Mouse (Mus musculus) kidney, adult 2 months (tissue): ENCODE measurements around the gene Npm1. TPM values are rescaled to one million over a fixed set of nuclear protein-coding genes. Genes with fewer than 3 reads are reported as not detected.

ENCODE experiments used
- DNase-seq: peaks from one replicate; pipeline ENCODE4 v3.0.0; 2021
- H3K27ac ChIP-seq: fragments of 200-500 bp; 2 replicates; pipeline ENCODE4 v1.5.1; 2012; ENCODE audit warnings: low read depth, low read length, control low read depth, inconsistent platforms; ENCODE audit not compliant: insufficient read depth
- H3K27me3 ChIP-seq: fragments of 200-500 bp; replicated peaks from 2 replicates; pipeline ENCODE4 v1.6.1; 2012; ENCODE audit warnings: mild to moderate bottlenecking, moderate library complexity, low read length, inconsistent platforms; ENCODE audit not compliant: control insufficient read depth, insufficient read depth
- H3K36me3 ChIP-seq: fragments of 200-500 bp; 2 replicates; pipeline ENCODE4 v1.6.1; 2012; ENCODE audit warnings: mild to moderate bottlenecking, moderate library complexity, low read length, inconsistent platforms; ENCODE audit not compliant: control insufficient read depth, insufficient read depth
- H3K4me1 ChIP-seq: fragments of 200-500 bp; 2 replicates; pipeline ENCODE4 v1.6.1; 2011; ENCODE audit warnings: low read length; ENCODE audit not compliant: control insufficient read depth, insufficient read depth
- H3K4me3 ChIP-seq: fragments of 200-500 bp; 2 replicates; pipeline ENCODE4 v1.5.1; 2011; ENCODE audit warnings: mild to moderate bottlenecking, low read depth, low read length, control low read depth; ENCODE audit not compliant: insufficient read depth
- CTCF ChIP-seq: fragments of 200-500 bp; conservative IDR thresholded peaks from 2 replicates; pipeline ENCODE4 v1.5.1; 2011; ENCODE audit warnings: low read depth, mild to moderate bottlenecking, control low read depth, low read length, moderate library complexity, mixed read lengths; ENCODE audit not compliant: insufficient read depth, insufficient read length
- POLR2A ChIP-seq: fragments of 200-500 bp; IDR thresholded peaks from one replicate; pipeline ENCODE4 v1.6.1; 2011; ENCODE audit warnings: low read depth, low read length, control low read depth
- WGBS: fragments of 180-500 bp; shearing (Covaris S2); methylation state at CpG from one replicate; pipeline ENCODE4 v1.1.7; 2018; 5-methylcytosine and 5-hydroxymethylcytosine counted together
- polyA plus RNA-seq: library from polyadenylated mRNA; depleted of rRNA; stranded (reverse); fragments of >200 nt; gene quantifications from 2 replicates; pipeline ENCODE4 v1.2.3, GENCODE M21; 2012

Gene Npm1
- polyA plus RNA-seq, 1 experiment = 98.2 TPM

DNA sequence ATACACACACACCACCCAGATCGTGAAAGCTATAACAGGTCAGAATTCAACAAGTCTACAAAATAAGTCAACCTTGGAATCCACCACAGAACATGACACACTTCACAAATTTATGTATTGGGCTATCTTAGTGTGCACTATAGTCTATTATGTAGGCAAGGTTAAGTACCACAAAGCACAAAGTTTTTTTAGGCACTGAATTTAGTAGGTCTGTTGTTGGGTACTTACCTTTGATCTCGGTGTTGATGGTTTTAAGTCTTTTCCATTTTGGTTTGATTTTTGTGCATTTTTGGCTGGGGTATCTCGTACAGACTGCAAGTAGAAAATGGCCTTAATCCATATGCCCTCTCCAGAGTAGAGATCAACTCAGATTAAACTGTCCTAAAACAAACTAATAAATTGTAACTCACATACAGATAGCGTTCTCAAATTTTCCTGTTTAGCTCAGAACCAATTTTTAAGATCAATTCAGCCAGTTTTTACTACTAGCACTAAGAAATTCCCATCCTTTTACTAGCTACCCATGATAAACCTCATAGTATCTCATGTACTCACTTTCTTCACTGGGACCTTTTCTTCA is 6.5 kb downstream of the Npm1 start:
- no peak for TF ChIP-seq CTCF
- TF ChIP-seq POLR2A = no peak
- Histone ChIP-seq H3K27ac (no peak overlapping the region), H3K4me3 (no peak overlapping the region), H3K27me3 (no peaks in the 10 kb centered on the region), H3K4me1 (no peaks in the 10 kb centered on the region), H3K36me3 (peaks cover 9% of the 10 kb centered on the region)
- WGBS = 75% methylated on average over 4 of the region's 4 CpGs
- no peak for DNase-seq

DNA sequence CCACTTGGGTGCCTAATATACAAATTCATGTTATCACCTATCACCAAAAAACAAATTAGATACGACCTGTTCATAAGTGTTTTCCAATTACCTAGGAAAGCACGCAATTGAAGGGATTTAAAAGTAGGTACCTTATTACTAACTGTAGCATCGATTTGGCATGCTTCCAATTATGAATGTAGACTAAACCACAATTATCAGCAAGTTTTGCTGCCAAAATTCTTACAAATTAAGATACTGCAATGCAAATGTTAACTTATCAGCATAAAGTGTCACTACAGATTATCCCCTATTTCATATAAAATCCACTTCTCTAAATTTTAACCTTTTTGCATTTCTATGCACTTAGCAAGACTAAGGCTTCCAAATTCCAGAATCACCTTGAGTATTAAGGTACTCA is 8.5 kb downstream of the Npm1 start:
- peaks cover 11% of the 10 kb centered on the region for H3K36me3 ChIP-seq

DNA sequence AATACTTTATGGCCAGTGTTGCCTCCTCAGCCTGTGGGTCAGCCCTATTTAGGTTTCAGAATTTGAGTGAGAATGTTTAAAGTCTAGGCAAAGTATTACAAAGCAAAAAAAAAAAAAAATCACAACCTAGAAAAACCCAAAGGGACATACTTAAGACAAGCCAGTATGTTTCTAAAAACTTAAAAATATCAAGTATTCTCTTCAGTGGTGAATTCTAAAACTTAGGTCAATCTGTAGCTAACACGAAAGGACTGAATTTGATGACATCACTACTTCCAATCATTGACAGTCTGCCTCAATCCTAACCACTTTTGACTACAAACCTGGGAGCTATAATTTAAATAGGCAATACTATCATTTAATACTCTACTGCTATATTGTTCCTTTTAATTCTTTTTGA is 10.0 kb downstream of the Npm1 start:
- no peaks in the 10 kb centered on the region; the same call in 1 of the 2 replicates for H3K4me1 ChIP-seq
- no peak overlapping the region for H3K4me3 ChIP-seq
- whole genome bisulfite sequencing = 88% methylated on average over 1 of the region's 1 CpGs
- TF ChIP-seq POLR2A = no peak
- no peak for TF ChIP-seq CTCF
- no peak overlapping the region for H3K27ac ChIP-seq
- no peaks in the 10 kb centered on the region for H3K27me3 ChIP-seq
- DNase-seq = no peak
- peaks cover 11% of the 10 kb centered on the region for H3K36me3 ChIP-seq

More for the DNA sequence above, 8.5 kb downstream of the Npm1 start:
- Histone ChIP-seq H3K4me3 (no peak overlapping the region), H3K27ac (no peak overlapping the region), H3K4me1 (no peaks in the 10 kb centered on the region), H3K27me3 (no peaks in the 10 kb centered on the region)
- no peak for TF ChIP-seq POLR2A
- no peak for TF ChIP-seq CTCF
- DNase-seq = no peak
- WGBS = 87% methylated on average over 3 of the region's 3 CpGs

DNA sequence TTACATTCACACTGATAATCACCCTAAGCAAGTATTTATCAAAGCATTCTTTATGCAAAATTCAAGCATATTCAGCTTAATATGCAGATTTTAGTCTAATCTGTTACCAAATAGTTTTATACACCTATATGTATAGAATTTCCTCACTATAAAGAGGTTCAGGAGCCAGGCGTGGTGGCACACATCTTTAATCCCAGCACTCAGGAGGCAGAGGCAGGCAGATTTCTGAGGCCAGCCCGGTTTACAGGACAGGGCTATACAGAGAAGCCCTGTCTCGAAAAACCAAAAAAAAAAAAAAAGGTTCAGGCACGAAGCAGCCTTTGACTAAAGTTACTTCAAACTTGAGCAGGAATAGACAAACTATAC is 11.2 kb downstream of the Npm1 start:
- Histone ChIP-seq H3K4me1 (no peaks in the 10 kb centered on the region; the same call in 1 of the 2 replicates), H3K4me3 (no peak overlapping the region), H3K27ac (no peak overlapping the region), H3K27me3 (no peaks in the 10 kb centered on the region), H3K36me3 (peaks cover 11% of the 10 kb centered on the region)
- 82% methylated on average over 4 of the region's 4 CpGs for WGBS
- no peak for DNase-seq
- TF ChIP-seq CTCF = no peak
- TF ChIP-seq POLR2A = no peak

DNA sequence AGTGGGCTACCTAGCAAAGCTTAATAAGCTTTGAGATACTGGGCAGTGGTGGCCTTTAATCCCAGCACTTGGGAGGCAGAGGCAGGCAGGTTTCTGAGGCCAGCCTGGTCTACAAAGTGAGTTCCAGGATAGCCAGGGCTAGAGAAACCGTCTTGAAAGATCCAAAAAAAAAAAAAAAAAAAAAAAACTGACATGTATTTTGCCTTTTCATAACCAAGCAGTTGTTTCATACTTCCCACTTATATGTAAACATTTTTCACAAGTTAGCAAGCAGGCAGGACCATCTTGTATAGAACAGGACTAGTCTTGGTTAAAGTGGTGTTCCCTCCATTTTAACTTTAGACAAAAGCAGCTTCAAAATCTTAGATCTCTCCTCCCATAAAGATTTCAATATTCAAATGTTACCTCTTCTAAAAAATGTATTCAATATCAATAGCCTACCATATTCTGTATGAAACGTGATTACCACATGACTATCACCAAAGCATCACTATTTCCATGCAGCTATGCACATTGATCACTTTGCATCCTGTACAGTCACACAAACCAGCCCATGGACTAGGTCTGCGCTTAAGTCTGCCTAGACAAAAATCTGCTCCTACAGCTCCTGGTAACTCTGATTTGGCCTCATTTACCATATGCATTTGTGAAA is 11.8 kb downstream of the Npm1 start:
- DNase-seq = no peak
- Histone ChIP-seq H3K36me3 (peaks cover 8% of the 10 kb centered on the region), H3K4me1 (no peaks in the 10 kb centered on the region; the same call in 1 of the 2 replicates), H3K27me3 (no peaks in the 10 kb centered on the region), H3K4me3 (no peak overlapping the region), H3K27ac (no peak overlapping the region)
- TF ChIP-seq POLR2A = no peak
- TF ChIP-seq CTCF = no peak
- 76% methylated on average over 3 of the region's 3 CpGs for WGBS

DNA sequence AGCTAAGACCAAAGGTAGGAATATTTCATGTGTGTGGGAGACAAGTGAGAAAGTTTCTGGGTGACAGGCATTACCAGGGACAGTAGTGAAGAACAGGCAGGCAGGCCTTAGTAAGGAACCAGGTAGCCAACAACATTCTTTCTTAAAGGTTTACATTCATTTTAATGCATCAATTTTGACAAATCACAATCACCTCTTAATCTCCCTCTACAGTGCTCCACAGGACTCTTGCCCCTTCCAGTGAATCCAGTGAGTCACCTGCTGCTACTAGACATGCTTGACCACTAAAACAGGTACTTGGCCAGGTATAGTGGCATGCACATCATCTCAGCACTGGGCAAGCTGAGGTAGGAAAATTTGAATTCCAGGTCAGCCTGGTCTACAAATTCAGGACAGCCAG is 12.6 kb downstream of the Npm1 start:
- Histone ChIP-seq H3K27ac (no peak overlapping the region), H3K4me1 (peaks cover 2% of the 10 kb centered on the region; the same call in 1 of the 2 replicates), H3K36me3 (peaks cover 7% of the 10 kb centered on the region), H3K4me3 (no peak overlapping the region), H3K27me3 (no peaks in the 10 kb centered on the region)
- no peak for DNase-seq
- TF ChIP-seq POLR2A (no peak), CTCF (no peak)

DNA sequence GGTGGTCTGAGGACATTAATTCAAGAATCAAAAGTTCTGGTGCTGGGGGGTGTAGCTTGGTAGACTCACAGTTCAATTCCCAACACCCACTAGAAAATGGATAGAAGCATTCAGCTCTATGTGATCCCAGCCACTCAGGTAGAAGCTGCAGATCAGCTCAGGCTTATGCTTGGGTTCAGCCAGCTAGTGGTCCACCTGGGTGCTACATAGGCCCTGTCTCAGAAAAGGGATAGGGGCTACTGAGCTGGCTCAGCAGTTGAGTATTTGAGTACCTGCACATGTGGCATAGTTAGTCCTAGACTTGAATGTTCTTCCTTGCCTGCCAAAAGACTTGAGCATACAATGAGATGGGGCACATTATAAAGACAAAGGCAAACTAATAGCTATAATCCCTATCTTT is 13.6 kb downstream of the Npm1 start:
- peaks cover 2% of the 10 kb centered on the region; the same call in 1 of the 2 replicates for H3K4me1 ChIP-seq
- peaks cover 6% of the 10 kb centered on the region for H3K36me3 ChIP-seq
- H3K4me3 ChIP-seq = no peak overlapping the region
- TF ChIP-seq CTCF (no peak), POLR2A (no peak)
- no peaks in the 10 kb centered on the region for H3K27me3 ChIP-seq
- no peak overlapping the region for H3K27ac ChIP-seq
- DNase-seq = no peak

DNA sequence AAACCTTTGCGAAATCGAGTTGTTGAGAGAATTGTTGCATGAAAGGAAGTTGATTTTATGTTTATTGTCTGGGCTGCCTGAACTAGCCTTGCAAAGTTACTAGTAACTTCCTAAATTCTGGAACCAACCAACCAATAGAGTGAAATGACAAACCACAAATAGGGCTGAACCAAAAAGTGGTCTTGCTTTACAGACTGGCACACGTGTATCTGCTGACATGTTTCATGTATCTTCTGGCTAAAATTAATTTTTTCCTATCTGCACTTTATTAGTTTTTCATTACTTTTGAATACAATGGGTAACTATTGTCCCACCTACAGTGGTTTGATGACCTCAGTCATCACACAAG is 13.9 kb downstream of the Npm1 start:
- 30% methylated on average over 3 of the region's 3 CpGs for WGBS
- TF ChIP-seq CTCF = no peak
- no peak for TF ChIP-seq POLR2A
- peaks cover 2% of the 10 kb centered on the region; the same call in 1 of the 2 replicates for H3K4me1 ChIP-seq
- no peak overlapping the region for H3K4me3 ChIP-seq
- H3K27ac ChIP-seq = no peak overlapping the region
- H3K27me3 ChIP-seq = no peaks in the 10 kb centered on the region
- H3K36me3 ChIP-seq = peaks cover 6% of the 10 kb centered on the region
- no peak for DNase-seq
